Mouse (Mus musculus): ENCODE data around the gene Rnf220. TPM values are rescaled to one million over a fixed set of nuclear protein-coding genes. Genes with fewer than 3 reads are reported as not detected.

Gene Rnf220
- polyA plus RNA-seq, 1 experiment, result 73.9 TPM

DNA sequence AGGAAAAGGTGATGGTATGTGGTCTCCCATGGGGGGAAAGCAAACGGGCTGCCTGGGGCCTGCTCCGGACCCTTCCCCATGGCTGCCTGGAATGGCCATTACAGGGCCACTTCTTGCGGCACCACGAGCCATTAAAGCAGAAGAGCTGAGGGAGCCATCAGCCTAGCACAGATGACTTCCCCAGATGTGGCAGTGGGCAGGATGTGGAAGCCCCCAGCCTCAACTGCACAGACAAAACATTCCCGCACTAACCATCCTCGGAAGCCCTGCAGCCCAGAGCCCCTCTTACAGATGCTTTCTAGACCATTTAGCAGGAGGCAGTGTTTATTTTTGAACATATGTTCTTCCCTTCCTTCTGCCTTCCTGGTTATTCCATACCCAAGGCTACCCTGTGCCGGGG is 103.8 kb downstream of the Rnf220 start:
- 80% methylated on average over 7 of the region's 7 CpGs for WGBS
- peaks cover 5% of the 10 kb centered on the region; the same call in 1 of the 2 replicates for H3K27me3 ChIP-seq (ENCODE audit: control insufficient read depth, insufficient read depth, low read length)
- H3K36me3 ChIP-seq (ENCODE audit: control insufficient read depth, insufficient read depth, low read length), result no peaks in the 10 kb centered on the region
- TF ChIP-seq CTCF (IDR thresholded peaks at IDR 0.05; ENCODE audit: extremely low read depth, insufficient read length, insufficient replicate concordance, low read depth, low read length), result no peak
- no peak for TF ChIP-seq POLR2A (IDR thresholded peaks at IDR 0.05; ENCODE audit: low read depth, low read length)
- no peak overlapping the region for H3K27ac ChIP-seq (ENCODE audit: insufficient read depth, low read depth, low read length)
- H3K4me1 ChIP-seq (ENCODE audit: control insufficient read depth, insufficient read depth, insufficient read length, low read length), result no peaks in the 10 kb centered on the region
- H3K4me3 ChIP-seq (ENCODE audit: low read depth, low read length), result no peak overlapping the region

DNA sequence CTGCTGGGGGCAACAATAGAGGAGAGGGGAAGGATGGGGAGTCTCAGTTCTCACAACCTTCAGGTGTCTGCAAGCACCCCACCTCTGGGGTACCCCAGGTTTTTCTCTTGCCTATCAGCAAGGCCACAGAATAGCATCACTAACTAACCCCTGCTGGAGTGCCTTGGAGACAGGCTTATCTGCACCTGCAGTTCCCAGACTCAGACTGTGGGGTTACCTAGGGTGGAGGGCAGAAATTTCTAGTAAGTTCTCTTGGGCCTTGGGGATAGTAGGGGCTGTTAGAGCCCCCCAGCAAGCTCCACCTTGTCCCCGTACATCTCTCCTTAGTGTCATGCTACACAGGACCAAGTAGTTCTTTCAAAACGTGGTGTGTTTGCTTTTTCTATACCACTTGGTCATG is 104.5 kb downstream of the Rnf220 start:
- 58% methylated on average over 2 of the region's 2 CpGs for WGBS
- H3K27me3 ChIP-seq (ENCODE audit: control insufficient read depth, insufficient read depth, low read length), result peaks cover 5% of the 10 kb centered on the region; the same call in 1 of the 2 replicates
- no peak overlapping the region for H3K27ac ChIP-seq (ENCODE audit: insufficient read depth, low read depth, low read length)
- no peaks in the 10 kb centered on the region for H3K4me1 ChIP-seq (ENCODE audit: control insufficient read depth, insufficient read depth, insufficient read length, low read length)
- TF ChIP-seq POLR2A (IDR thresholded peaks at IDR 0.05; ENCODE audit: low read depth, low read length) (no peak), CTCF (IDR thresholded peaks at IDR 0.05; ENCODE audit: extremely low read depth, insufficient read length, insufficient replicate concordance, low read depth, low read length) (no peak)
- no peaks in the 10 kb centered on the region for H3K36me3 ChIP-seq (ENCODE audit: control insufficient read depth, insufficient read depth, low read length)
- H3K4me3 ChIP-seq (ENCODE audit: low read depth, low read length), result no peak overlapping the region

DNA sequence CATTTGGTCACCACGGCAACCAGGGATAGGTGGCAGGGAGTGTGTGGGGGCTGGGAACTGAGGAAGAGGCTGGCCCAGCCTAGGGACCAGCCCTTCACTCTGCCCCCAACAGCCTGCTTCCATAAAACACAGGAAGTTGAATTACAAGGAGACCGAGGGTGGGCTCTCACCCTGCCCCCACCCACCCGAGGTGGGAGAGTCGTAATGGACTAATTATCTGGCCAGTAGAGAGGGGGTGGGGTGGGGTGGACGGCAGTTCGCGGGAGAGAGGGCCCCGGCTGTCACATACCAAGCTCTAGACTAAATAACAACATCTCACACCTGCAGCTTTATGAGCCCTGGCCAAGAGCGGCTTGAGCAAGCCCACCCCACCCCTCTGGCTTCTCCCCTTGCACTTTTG is 104.9 kb downstream of the Rnf220 start:
- no peak overlapping the region for H3K4me3 ChIP-seq (ENCODE audit: low read depth, low read length)
- 12% methylated on average over 9 of the region's 9 CpGs for WGBS
- TF ChIP-seq CTCF (IDR thresholded peaks at IDR 0.05; ENCODE audit: extremely low read depth, insufficient read length, insufficient replicate concordance, low read depth, low read length), result no peak
- TF ChIP-seq POLR2A (IDR thresholded peaks at IDR 0.05; ENCODE audit: low read depth, low read length), result no peak

DNA sequence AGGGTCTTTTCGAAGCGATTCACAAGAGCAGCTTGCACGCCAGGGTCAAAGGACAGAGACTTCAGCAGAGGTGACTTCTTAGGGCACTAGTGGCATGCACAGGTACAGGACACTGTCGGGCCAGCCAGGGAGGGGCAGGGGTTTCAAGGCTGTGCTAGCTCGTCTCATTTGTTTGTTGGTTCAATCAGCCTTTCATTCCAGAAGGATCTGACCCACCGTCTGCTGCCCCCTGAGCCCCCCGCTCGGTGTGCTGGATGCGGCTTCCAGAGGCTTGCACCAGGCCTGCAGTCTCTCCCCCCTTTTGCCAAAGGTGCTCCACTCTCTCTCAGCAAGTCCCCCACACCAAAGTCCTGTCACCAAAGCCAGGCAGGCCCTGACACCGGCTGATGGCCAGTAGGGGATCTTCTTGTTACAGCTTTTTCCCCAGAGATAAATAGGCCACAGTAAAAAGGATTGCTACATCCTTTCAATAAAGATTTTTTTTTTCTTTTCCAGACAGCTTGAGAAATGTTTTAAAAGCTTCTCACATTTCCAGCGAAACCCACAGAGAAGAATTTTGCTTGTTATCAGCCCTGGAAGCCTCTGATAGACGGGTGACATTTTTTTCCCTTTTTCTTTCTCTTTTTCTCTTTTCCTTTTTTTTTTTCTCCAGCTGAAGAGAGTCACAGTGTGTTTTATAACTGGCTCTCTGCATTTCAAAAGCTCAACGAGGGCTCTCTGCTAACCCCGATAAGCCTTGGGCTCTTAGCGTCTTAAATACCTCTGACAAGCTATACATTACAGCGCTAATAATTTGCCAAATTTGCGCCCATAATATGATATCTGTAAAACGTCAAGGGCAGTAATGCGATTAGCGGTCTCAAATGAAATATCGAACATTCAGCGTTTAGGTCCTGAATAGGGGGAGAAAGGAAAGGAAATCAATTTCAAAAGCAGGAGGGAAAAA is 105.7 kb downstream of the Rnf220 start:
- H3K4me3 ChIP-seq (ENCODE audit: low read depth, low read length), result no peak overlapping the region
- H3K27ac ChIP-seq (ENCODE audit: insufficient read depth, low read depth, low read length), result no peak overlapping the region
- no peaks in the 10 kb centered on the region for H3K4me1 ChIP-seq (ENCODE audit: control insufficient read depth, insufficient read depth, insufficient read length, low read length)
- peaks cover 5% of the 10 kb centered on the region; the same call in 1 of the 2 replicates for H3K27me3 ChIP-seq (ENCODE audit: control insufficient read depth, insufficient read depth, low read length)
- WGBS, result 44% methylated on average over 22 of the region's 22 CpGs
- no peaks in the 10 kb centered on the region for H3K36me3 ChIP-seq (ENCODE audit: control insufficient read depth, insufficient read depth, low read length)
- no peak for TF ChIP-seq POLR2A (IDR thresholded peaks at IDR 0.05; ENCODE audit: low read depth, low read length)
- TF ChIP-seq CTCF (IDR thresholded peaks at IDR 0.05; ENCODE audit: extremely low read depth, insufficient read length, insufficient replicate concordance, low read depth, low read length), result no peak

More for the DNA sequence above, 104.9 kb downstream of the Rnf220 start:
- H3K27ac ChIP-seq (ENCODE audit: insufficient read depth, low read depth, low read length), result no peak overlapping the region
- H3K36me3 ChIP-seq (ENCODE audit: control insufficient read depth, insufficient read depth, low read length), result no peaks in the 10 kb centered on the region
- peaks cover 5% of the 10 kb centered on the region; the same call in 1 of the 2 replicates for H3K27me3 ChIP-seq (ENCODE audit: control insufficient read depth, insufficient read depth, low read length)
- H3K4me1 ChIP-seq (ENCODE audit: control insufficient read depth, insufficient read depth, insufficient read length, low read length), result no peaks in the 10 kb centered on the region

DNA sequence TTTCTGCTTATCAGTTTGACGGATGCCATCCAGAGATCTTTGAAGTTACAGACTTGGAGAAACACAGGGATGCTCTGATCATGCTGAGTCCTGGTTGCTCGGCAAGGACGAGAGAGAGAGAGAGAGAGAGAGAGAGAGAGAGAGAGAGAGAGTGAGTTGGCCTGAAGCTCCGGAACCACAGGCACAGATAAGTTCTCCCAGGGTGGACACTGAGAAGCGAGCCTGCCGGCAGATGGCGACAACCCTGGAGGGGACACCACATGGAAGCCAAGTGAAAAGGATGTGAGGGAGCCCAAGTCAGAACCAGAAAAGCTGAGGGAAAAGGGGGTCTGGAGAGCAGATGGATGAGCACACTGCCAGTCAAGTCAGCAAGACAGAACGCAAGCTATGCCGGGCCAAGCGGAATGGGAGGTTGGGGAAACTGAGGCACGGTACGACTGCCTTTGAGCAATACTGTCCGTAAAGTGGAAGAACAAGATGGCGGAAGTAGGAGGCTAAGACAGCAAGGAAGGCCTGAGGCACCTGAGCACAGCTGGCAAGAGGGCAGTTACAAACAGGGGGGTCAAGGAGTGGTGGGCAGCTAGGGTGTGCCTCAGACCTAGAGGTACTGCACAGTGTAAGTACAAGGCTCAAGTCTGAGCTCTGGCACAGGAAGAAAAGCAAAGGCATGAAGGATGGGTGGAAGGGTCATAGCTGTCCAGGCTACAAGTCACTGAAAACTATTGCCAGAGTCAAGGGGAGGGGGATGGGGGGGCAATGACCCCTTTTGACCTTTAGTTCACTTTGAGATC is 107.4 kb downstream of the Rnf220 start:
- no peaks in the 10 kb centered on the region for H3K4me1 ChIP-seq (ENCODE audit: control insufficient read depth, insufficient read depth, insufficient read length, low read length)
- peaks cover 5% of the 10 kb centered on the region; the same call in 1 of the 2 replicates for H3K27me3 ChIP-seq (ENCODE audit: control insufficient read depth, insufficient read depth, low read length)
- H3K27ac ChIP-seq (ENCODE audit: insufficient read depth, low read depth, low read length), result no peak overlapping the region
- TF ChIP-seq POLR2A (IDR thresholded peaks at IDR 0.05; ENCODE audit: low read depth, low read length) (no peak), CTCF (IDR thresholded peaks at IDR 0.05; ENCODE audit: extremely low read depth, insufficient read length, insufficient replicate concordance, low read depth, low read length) (peak; percentile 25; the same call in 1 of the 2 replicates)
- no peak overlapping the region for H3K4me3 ChIP-seq (ENCODE audit: low read depth, low read length)
- 75% methylated on average over 14 of the region's 14 CpGs for WGBS
- no peaks in the 10 kb centered on the region for H3K36me3 ChIP-seq (ENCODE audit: control insufficient read depth, insufficient read depth, low read length)

DNA sequence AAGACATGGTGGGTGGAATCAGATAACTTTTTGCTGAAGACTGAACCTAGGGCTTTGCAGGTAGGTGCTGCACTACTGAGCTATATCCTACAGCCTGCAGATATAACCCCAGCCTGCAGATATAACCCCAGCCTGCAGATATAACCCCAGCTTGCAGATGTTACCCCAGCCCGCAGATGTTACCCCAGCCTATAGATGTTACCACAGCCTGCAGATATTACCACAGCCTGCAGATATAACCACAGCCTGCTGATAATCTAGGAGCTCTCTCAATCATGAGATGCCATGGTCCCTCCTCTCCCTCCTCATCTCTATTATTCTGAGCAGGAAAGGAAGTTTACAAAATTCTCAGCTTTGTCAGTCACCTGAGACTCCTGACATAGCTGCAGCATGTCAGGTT is 111.6 kb downstream of the Rnf220 start:
- Histone ChIP-seq H3K4me3 (ENCODE audit: low read depth, low read length) (no peak overlapping the region), H3K27ac (ENCODE audit: insufficient read depth, low read depth, low read length) (no peak overlapping the region), H3K4me1 (ENCODE audit: control insufficient read depth, insufficient read depth, insufficient read length, low read length) (no peaks in the 10 kb centered on the region; the same call in 1 of the 2 replicates), H3K27me3 (ENCODE audit: control insufficient read depth, insufficient read depth, low read length) (no peaks in the 10 kb centered on the region), H3K36me3 (ENCODE audit: control insufficient read depth, insufficient read depth, low read length) (no peaks in the 10 kb centered on the region)
- 83% methylated on average over 1 of the region's 1 CpGs for WGBS
- no peak for TF ChIP-seq CTCF (IDR thresholded peaks at IDR 0.05; ENCODE audit: extremely low read depth, insufficient read length, insufficient replicate concordance, low read depth, low read length)
- TF ChIP-seq POLR2A (IDR thresholded peaks at IDR 0.05; ENCODE audit: low read depth, low read length), result no peak

All from small intestine, adult 2 months (tissue).